Mouse (Mus musculus) midbrain, embryonic 14.5 days (tissue): ENCODE measurements around the gene Aldh2. TPM values are rescaled to one million over a fixed set of nuclear protein-coding genes. Genes with fewer than 3 reads are reported as not detected.
A peak's percentile ranks its signal among the peaks of the same experiment; 100 is the strongest.

Source experiments
- ATAC-seq: fragments of 200-750 bp; cut with Nextera tagmentation; 2 replicates; pipeline ENCODE4 v1.8.0; 2017; ENCODE audit warnings: moderate number of reproducible peaks, moderate library complexity; ENCODE audit not compliant: low FRiP score, low TSS enrichment
- DNase-seq: peaks from one replicate; pipeline ENCODE4 v3.0.0-alpha.2; 2015
- H3K27ac ChIP-seq: fragments of 300-500 bp; sonication (generic); replicated peaks from 2 replicates; pipeline ENCODE4 v1.5.1; 2014; ENCODE audit warnings: mild to moderate bottlenecking, low read depth, low read length, moderate library complexity
- H3K27me3 ChIP-seq: fragments of 300-500 bp; sonication (generic); 2 replicates; pipeline ENCODE4 v1.6.1; 2014; ENCODE audit warnings: low read length, control low read depth, mixed read lengths; ENCODE audit not compliant: control insufficient read depth, insufficient read depth
- H3K36me3 ChIP-seq: fragments of 300-500 bp; sonication (generic); 2 replicates; pipeline ENCODE4 v1.6.1; 2014; ENCODE audit warnings: low read length, control low read depth; ENCODE audit not compliant: control insufficient read depth, insufficient read depth
- H3K4me1 ChIP-seq: fragments of 300-500 bp; sonication (generic); 2 replicates; pipeline ENCODE4 v1.6.1; 2014; ENCODE audit warnings: mild to moderate bottlenecking, antibody characterized with exemption, low read length, control low read depth; ENCODE audit not compliant: control insufficient read depth, insufficient read depth
- H3K4me2 ChIP-seq: fragments of 300-500 bp; sonication (generic); 2 replicates; pipeline ENCODE4 v1.6.1; 2014; ENCODE audit warnings: mild to moderate bottlenecking, low read length, moderate library complexity
- H3K4me3 ChIP-seq: fragments of 300-500 bp; sonication (generic); replicated peaks from 2 replicates; pipeline ENCODE4 v1.5.1; 2014; ENCODE audit warnings: low read depth, low read length
- H3K9ac ChIP-seq: fragments of 300-500 bp; sonication (generic); replicated peaks from 2 replicates; pipeline ENCODE4 v1.6.1; 2014; ENCODE audit warnings: mild to moderate bottlenecking, low read length, moderate library complexity
- H3K9me3 ChIP-seq: fragments of 300-500 bp; sonication (generic); 2 replicates; pipeline ENCODE4 v1.6.1; 2016; ENCODE audit warnings: low read length, control low read depth, mixed read lengths; ENCODE audit not compliant: control insufficient read depth
- WGBS: fragments of 180-500 bp; shearing (Covaris S2); extraction: QIAGEN DNeasy Blood & Tissue Kit; methylation state at CpG from one replicate; pipeline ENCODE4 v1.1.7; 2014; 5-methylcytosine and 5-hydroxymethylcytosine counted together
- polyA plus RNA-seq: library from polyadenylated mRNA; unstranded; fragments of >200 nt; fragmentation: Nextera tagmentation; extraction: Ambion mirVana; gene quantifications from 2 replicates; pipeline ENCODE4 v1.2.1, GENCODE M21; 2014

Aldh2 gene
- polyA plus RNA-seq, 1 experiment from 2014 or later: 41.8 TPM

DNA sequence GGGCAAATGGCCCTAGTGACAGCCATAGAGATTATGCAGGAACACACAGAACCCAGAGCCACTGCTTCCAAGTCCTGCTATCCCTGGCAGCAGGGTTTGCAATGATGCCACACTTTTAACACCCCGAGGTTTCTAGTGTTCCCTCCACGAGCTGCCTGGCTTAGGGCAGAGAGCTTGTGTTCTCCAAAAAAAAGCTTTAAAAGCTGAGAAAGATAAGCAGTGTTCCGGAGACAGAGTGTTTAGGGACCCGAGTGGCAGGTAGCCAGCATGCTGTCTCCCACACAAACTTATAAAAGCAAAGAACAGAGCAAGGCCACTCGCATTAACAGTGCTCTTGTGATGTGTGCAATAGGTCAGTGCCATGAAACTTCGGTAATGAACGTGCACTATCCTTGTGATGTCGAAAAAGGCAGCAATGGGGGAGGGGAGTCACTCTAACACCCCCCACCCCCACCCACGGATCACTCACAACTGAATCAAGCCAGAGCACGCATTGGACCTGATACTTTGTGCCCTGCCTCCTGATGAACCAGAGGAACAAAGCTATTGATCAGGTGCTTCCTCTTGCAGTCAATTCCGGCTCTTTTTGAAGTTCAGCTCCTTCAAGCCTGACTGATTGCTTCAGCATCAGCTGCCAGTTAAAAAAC is 2.1 kb downstream of the Aldh2 start:
- 76% methylated on average over 11 of the region's 11 CpGs for whole genome bisulfite sequencing
- Histone ChIP-seq H3K4me1 (peaks cover 11% of the 10 kb centered on the region; the same call in 1 of the 2 replicates), H3K36me3 (no peaks in the 10 kb centered on the region), H3K27me3 (no peaks in the 10 kb centered on the region), H3K9ac (no peak overlapping the region), H3K4me2 (no peak overlapping the region), H3K27ac (no peak overlapping the region), H3K9me3 (no peaks in the 10 kb centered on the region), H3K4me3 (no peak overlapping the region)
- no peak for DNase-seq
- ATAC-seq: no peak

DNA sequence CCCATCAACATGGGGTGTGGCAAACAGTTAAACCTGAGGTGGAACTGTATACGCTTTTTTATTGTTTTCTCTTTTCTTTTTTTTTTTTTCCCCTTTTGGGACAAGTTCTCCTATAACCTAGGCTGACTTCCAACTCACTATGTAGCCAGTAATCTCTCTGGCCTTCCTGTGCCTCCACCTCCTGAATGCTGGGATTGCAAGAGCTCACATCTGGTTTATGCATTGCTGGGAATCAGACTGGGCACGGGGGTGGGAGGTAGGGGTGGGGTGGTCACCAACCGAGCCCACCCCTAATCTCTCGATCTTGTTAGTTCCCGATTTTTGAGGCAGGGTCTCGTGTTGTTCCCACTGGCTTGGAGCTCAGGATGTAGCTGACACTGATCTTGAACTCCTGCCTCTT is 3.7 kb downstream of the Aldh2 start:
- no peaks in the 10 kb centered on the region for H3K36me3 ChIP-seq
- no peaks in the 10 kb centered on the region for H3K9me3 ChIP-seq
- no peak overlapping the region for H3K4me2 ChIP-seq
- H3K27ac ChIP-seq: no peak overlapping the region
- 90% methylated on average over 6 of the region's 6 CpGs for WGBS
- H3K27me3 ChIP-seq: no peaks in the 10 kb centered on the region
- no peak overlapping the region for H3K4me3 ChIP-seq
- H3K9ac ChIP-seq: no peak overlapping the region
- ATAC-seq (no peak), DNase-seq (no peak)
- H3K4me1 ChIP-seq: peaks cover 11% of the 10 kb centered on the region; the same call in 1 of the 2 replicates

DNA sequence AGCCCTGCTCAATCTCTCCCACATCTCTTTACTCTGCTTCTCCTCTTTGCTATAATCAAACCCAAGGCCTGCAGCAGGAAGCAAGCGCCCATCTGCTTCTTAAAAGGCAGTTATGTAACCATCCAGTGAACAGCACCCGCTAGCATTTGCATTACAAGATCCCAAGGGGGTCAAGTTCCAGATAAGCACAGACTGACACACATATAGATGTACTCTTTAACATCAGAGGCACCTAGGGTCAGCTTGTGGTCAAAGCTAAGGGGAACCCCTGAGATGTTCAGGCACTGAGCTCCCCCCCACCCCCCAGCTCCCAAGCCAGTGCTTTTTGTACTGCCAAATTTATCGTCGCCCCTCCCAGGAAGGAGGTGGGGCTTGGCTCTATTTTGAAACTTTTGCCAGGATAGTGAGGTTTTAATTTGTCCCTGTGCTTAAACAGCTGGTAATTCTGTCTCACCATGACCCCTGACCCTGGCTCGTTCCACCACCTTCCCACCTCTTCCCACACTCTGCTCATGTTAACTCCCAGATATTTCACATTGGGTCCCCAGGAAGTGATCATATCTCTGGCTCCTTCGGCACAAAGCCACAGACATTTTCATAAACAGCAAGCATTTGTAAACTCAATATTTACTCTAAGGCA is 7.1 kb downstream of the Aldh2 start:
- no peaks in the 10 kb centered on the region for H3K4me1 ChIP-seq
- no peak overlapping the region for H3K4me2 ChIP-seq
- H3K27me3 ChIP-seq: no peaks in the 10 kb centered on the region
- H3K9me3 ChIP-seq: no peaks in the 10 kb centered on the region
- 82% methylated on average over 6 of the region's 6 CpGs for WGBS
- H3K36me3 ChIP-seq: no peaks in the 10 kb centered on the region
- no peak for ATAC-seq
- DNase-seq: no peak
- H3K4me3 ChIP-seq: no peak overlapping the region
- H3K27ac ChIP-seq: no peak overlapping the region
- no peak overlapping the region for H3K9ac ChIP-seq

DNA sequence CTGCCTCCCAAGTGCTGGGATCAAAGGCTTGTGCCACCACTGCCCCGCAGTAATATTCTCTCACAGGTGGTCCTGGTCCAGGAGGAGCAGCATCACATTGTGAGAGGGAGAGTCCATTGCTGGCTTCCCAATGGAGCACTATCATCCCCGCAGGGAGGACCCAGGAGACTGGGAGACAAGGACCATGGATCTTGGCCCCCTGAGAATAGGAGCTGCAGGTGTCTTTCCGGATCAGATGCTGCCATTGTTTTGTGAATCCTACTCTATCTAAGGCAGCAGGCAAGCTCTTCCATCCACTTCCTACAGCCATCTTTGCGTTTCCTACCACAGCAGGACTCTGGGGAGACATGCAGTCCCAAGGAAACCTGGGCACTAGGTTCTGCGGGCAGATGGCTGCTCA is 7.9 kb downstream of the Aldh2 start:
- Histone ChIP-seq H3K36me3 (no peaks in the 10 kb centered on the region), H3K27me3 (no peaks in the 10 kb centered on the region), H3K27ac (no peak overlapping the region), H3K4me2 (no peak overlapping the region), H3K9ac (no peak overlapping the region), H3K4me3 (no peak overlapping the region), H3K4me1 (no peaks in the 10 kb centered on the region), H3K9me3 (no peaks in the 10 kb centered on the region)
- ATAC-seq (no peak), DNase-seq (no peak)
- 81% methylated on average over 5 of the region's 5 CpGs for WGBS

DNA sequence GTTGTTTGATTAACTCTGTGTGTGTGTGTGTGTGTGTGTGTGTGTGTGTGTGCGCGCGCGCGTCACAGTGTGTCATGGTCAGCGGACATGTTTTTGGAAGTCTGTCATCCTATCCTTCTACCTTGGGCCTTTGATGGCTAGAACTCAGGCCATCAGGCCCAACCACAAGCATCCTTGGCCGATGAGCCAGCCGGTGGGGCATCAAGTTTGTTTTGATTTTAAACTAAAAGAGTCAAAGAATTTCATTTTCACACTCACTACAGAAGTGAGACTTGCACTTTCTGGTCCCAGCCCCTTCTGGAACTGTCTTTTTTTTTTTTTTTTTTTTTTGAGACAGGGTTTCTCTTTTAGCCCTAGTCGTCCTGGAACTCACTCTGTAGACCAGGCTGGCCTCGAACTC is 8.6 kb downstream of the Aldh2 start:
- no peaks in the 10 kb centered on the region for H3K27me3 ChIP-seq
- H3K27ac ChIP-seq: no peak overlapping the region
- DNase-seq (no peak), ATAC-seq (no peak)
- H3K4me1 ChIP-seq: no peaks in the 10 kb centered on the region
- H3K4me3 ChIP-seq: no peak overlapping the region
- no peak overlapping the region for H3K4me2 ChIP-seq
- no peaks in the 10 kb centered on the region for H3K36me3 ChIP-seq
- no peak overlapping the region for H3K9ac ChIP-seq
- H3K9me3 ChIP-seq: no peaks in the 10 kb centered on the region
- WGBS: 96% methylated on average over 10 of the region's 10 CpGs

DNA sequence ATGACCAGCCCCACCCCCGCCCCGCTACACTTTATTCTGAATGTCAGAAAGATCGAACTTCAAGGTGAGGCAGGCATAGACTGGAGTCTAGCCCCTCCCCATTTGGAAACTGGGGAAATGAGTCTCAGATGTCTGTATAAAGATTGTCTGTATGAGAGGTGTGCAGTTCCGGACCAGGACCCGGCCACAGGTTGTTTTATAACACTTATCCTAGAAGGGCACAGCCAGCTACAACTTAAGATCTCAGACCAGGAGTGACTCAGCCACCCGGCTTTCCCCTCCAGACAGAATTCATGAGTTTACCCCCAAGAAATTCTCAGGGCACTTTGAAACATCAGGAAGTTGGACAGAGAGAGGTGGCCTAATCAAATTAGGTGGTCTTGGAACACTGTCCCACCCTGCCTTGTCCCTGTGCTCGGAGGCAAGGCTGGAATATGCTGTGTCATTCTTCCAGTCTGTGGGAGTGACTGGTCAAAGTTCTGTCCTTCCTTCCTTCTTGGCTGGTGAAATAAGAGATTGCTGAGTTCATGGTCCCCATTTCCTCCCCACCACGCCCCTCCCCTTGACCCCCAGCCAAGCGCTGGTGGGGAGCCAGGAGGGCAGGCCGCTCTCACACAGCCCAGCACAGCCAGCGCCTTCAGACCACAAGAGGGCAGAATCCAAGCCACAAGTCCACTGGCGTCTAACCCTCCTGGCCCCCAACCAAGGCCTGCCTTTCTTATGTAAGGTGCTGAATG is 9.7 kb downstream of the Aldh2 start:
- no peaks in the 10 kb centered on the region for H3K4me1 ChIP-seq
- WGBS: 58% methylated on average over 12 of the region's 12 CpGs
- DNase-seq (peak; percentile 48), ATAC-seq (no peak)
- no peaks in the 10 kb centered on the region for H3K27me3 ChIP-seq
- no peaks in the 10 kb centered on the region for H3K9me3 ChIP-seq
- no peak overlapping the region for H3K27ac ChIP-seq
- no peak overlapping the region for H3K9ac ChIP-seq
- peaks cover 8% of the 10 kb centered on the region; the same call in 1 of the 2 replicates for H3K36me3 ChIP-seq
- H3K4me3 ChIP-seq: no peak overlapping the region
- H3K4me2 ChIP-seq: no peak overlapping the region

DNA sequence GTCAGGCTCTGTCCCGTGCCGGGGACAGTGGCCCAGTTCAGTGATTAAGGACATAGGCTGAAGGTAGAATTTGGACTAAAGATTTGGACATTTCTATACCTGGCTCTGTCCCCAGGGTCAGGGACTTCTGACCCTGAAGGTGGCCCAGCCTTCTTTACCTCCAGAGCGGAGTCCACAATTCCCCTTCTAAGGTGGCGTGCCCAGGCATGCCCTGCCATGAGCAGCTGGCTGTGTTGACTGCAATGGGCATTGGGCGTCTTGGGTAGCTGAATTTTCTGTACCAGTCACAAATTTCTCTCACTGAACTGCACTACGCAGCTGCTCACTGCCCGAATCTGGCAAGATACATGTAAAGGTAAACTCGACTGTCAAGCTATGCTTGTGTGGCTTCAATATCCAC is 11.7 kb downstream of the Aldh2 start:
- no peaks in the 10 kb centered on the region for H3K27me3 ChIP-seq
- DNase-seq: no peak
- H3K4me1 ChIP-seq: no peaks in the 10 kb centered on the region
- H3K4me2 ChIP-seq: no peak overlapping the region
- H3K4me3 ChIP-seq: no peak overlapping the region
- H3K36me3 ChIP-seq: peaks cover 8% of the 10 kb centered on the region; the same call in 1 of the 2 replicates
- H3K9me3 ChIP-seq: no peaks in the 10 kb centered on the region
- H3K9ac ChIP-seq: no peak overlapping the region
- 95% methylated on average over 8 of the region's 8 CpGs for WGBS
- H3K27ac ChIP-seq: no peak overlapping the region
- ATAC-seq: no peak

DNA sequence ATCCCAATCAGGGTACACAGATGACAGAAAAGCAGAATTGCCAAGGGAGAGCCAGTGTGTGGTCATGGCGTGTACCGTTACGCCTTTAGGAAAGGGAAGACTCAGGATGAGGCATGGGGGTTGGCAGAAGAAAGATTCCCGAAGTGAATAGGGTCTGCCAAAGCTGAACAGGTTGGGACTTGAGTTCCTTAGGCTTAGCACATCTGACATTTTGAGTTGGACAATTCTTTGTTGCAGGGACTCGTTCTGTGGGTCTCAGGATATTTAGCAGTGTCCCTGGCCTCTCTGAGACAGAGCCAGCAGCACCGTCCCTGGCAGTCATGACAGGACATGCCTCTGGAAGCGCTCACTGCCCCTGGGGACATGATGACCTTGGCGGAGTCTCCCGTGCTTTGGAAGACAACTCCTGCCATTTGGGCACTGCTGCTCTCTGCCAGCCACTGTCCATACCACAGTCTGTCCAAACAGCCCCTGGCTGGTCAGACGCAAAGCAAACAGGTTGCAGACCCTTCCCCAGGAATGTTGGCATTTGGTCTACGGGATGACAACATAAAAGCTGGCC is 16.6 kb downstream of the Aldh2 start:
- no peaks in the 10 kb centered on the region for H3K27me3 ChIP-seq
- peaks cover 25% of the 10 kb centered on the region for H3K36me3 ChIP-seq

More for the DNA sequence above, 16.6 kb downstream of the Aldh2 start:
- H3K9me3 ChIP-seq: no peaks in the 10 kb centered on the region
- no peaks in the 10 kb centered on the region for H3K4me1 ChIP-seq
- H3K9ac ChIP-seq: no peak overlapping the region
- H3K4me2 ChIP-seq: no peak overlapping the region
- no peak overlapping the region for H3K4me3 ChIP-seq
- DNase-seq: no peak
- ATAC-seq: no peak
- 94% methylated on average over 11 of the region's 11 CpGs for WGBS
- no peak overlapping the region for H3K27ac ChIP-seq
